Mouse (Mus musculus): ENCODE measurements at regions not wholly inside any gene's neighbourhood (a gene's known extent, or its start where the extent isn't known, plus 50 kb on each side); places are given as distances from the start of the nearest gene placed in this dataset.

DNA sequence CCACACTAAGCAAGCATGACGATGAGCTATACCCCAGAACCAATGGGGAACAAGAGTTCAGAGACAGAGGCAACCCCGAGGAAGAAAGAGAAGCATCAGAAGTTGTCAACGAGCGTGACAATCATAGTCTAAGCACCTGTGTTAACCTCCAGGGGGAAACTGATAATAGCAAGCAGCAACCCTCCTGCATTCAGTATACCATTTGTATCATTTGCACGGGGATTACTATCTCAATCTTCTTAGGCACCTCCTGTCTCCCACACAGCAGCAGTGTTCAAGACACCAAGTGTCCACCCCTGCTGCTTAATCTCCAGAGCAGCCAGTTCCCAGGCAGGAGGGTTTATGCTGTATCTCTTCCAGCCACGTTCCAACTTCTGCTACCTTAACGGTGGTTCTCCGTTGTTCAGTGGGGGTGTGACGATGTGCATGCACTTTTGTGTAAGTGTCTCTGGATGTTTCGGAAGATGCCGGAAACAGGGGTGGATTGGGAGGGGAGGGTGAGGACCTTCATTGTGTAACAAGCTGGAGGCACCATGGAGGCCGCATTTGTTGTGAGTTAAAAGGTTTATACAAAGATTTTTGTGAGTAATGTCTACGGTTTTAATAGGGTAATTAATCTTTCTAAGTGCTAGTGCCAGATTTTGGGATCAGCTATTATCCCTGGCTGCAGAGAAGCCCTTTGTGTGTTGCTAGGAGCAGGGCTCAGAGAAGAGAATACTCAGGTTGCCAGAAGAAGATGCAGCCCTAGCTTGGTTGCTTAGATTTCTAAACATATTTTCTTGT, 245.8 kb downstream of the Rnf144b start:
- Histone ChIP-seq H3K4me3 (ENCODE audit: insufficient read depth, poor library complexity, severe bottlenecking) (no peak overlapping the region), H3K27me3 (ENCODE audit: control insufficient read depth, insufficient read depth, insufficient read length) (no peaks in the 10 kb centered on the region), H3ac (ENCODE audit: control insufficient read depth, insufficient read length, low read depth) (no peak overlapping the region), H3K36me3 (ENCODE audit: control insufficient read depth, insufficient read depth) (no peaks in the 10 kb centered on the region), H3K79me3 (ENCODE audit: low read depth) (no peaks in the 10 kb centered on the region), H3K79me2 (ENCODE audit: control insufficient read depth, insufficient read depth) (no peaks in the 10 kb centered on the region)
- TF ChIP-seq MYOG (IDR thresholded peaks at IDR 0.05; ENCODE audit: control insufficient read depth, extremely low read depth, insufficient read length) (no peak), CTCF (IDR thresholded peaks at IDR 0.05; ENCODE audit: control insufficient read depth, insufficient read depth, insufficient read length) (no peak), CEBPB (IDR thresholded peaks at IDR 0.05; ENCODE audit: low read depth) (no peak), USF1 (IDR thresholded peaks at IDR 0.05; ENCODE audit: low read depth) (no peak), MYOD1 (IDR thresholded peaks at IDR 0.05; ENCODE audit: control insufficient read depth, insufficient read length, low read depth) (no peak), FOSL1 (IDR thresholded peaks at IDR 0.05; ENCODE audit: insufficient read depth, low read length, poor library complexity, severe bottlenecking) (no peak), MAX (IDR thresholded peaks at IDR 0.05) (no peak)

DNA sequence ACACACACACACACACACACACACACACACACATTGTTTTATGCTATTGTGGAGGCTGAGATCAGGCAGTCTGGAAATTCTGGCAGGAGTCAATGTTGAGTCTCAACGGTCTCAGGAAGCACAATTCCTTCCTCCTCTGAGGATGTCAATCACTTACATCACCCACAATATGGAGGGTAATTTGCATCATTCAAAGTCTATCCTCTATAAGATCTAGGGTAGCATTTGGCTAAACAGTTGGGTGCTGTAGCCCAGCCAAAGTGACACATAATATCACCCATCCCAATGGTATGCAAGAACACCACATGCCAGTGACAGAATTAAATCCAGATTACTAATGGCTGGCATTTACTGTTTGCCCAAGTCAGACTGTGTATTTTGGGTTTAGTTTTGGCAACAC, 252.1 kb downstream of the Rnf144b start:
- TF ChIP-seq MYOD1 (IDR thresholded peaks at IDR 0.05; ENCODE audit: control insufficient read depth, insufficient read length, low read depth) (no peak), MYOG (IDR thresholded peaks at IDR 0.05; ENCODE audit: control insufficient read depth, extremely low read depth, insufficient read length) (no peak), CEBPB (IDR thresholded peaks at IDR 0.05; ENCODE audit: low read depth) (no peak), CTCF (IDR thresholded peaks at IDR 0.05; ENCODE audit: control insufficient read depth, insufficient read depth, insufficient read length) (no peak), USF1 (IDR thresholded peaks at IDR 0.05; ENCODE audit: low read depth) (no peak), FOSL1 (IDR thresholded peaks at IDR 0.05; ENCODE audit: insufficient read depth, low read length, poor library complexity, severe bottlenecking) (no peak), MAX (IDR thresholded peaks at IDR 0.05) (no peak)

DNA sequence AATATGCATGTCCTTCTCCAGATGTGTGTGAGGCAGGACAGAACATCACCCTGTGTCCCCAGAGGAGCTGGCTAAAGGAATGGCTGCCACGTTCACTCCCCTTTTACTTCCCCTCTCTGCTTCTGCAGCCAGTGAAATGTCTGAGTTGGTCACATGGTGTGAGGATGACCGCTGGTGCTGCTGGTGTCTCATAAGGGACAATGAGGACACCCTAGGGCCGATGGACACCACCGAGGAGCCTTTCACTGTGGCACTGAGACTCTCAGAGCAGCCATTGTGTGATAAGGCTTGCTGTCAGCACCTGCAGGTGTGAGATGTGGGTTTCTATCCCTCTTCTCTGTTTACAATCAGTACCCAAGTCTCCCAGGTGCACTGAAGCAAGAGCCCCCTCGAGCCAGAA, 268.6 kb downstream of the Rnf144b start:
- Histone ChIP-seq H3ac (ENCODE audit: control insufficient read depth, insufficient read length, low read depth) (no peak overlapping the region), H3K4me3 (ENCODE audit: insufficient read depth, poor library complexity, severe bottlenecking) (no peak overlapping the region), H3K27me3 (ENCODE audit: control insufficient read depth, insufficient read depth, insufficient read length) (no peaks in the 10 kb centered on the region), H3K79me3 (ENCODE audit: low read depth) (no peaks in the 10 kb centered on the region), H3K36me3 (ENCODE audit: control insufficient read depth, insufficient read depth) (no peaks in the 10 kb centered on the region), H3K79me2 (ENCODE audit: control insufficient read depth, insufficient read depth) (no peaks in the 10 kb centered on the region)
- TF ChIP-seq MYOD1 (IDR thresholded peaks at IDR 0.05; ENCODE audit: control insufficient read depth, insufficient read length, low read depth) = no peak
- no peak for TF ChIP-seq MYOG (IDR thresholded peaks at IDR 0.05; ENCODE audit: control insufficient read depth, extremely low read depth, insufficient read length)
- no peak for TF ChIP-seq FOSL1 (IDR thresholded peaks at IDR 0.05; ENCODE audit: insufficient read depth, low read length, poor library complexity, severe bottlenecking)
- TF ChIP-seq MAX (IDR thresholded peaks at IDR 0.05) = no peak
- TF ChIP-seq CEBPB (IDR thresholded peaks at IDR 0.05; ENCODE audit: low read depth) = no peak
- no peak for TF ChIP-seq CTCF (IDR thresholded peaks at IDR 0.05; ENCODE audit: control insufficient read depth, insufficient read depth, insufficient read length)
- no peak for TF ChIP-seq USF1 (IDR thresholded peaks at IDR 0.05; ENCODE audit: low read depth)

More for the DNA sequence above, 252.1 kb downstream of the Rnf144b start:
- Histone ChIP-seq H3ac (ENCODE audit: control insufficient read depth, insufficient read length, low read depth) (no peak overlapping the region), H3K36me3 (ENCODE audit: control insufficient read depth, insufficient read depth) (no peaks in the 10 kb centered on the region), H3K79me2 (ENCODE audit: control insufficient read depth, insufficient read depth) (no peaks in the 10 kb centered on the region), H3K79me3 (ENCODE audit: low read depth) (no peaks in the 10 kb centered on the region), H3K4me3 (ENCODE audit: insufficient read depth, poor library complexity, severe bottlenecking) (no peak overlapping the region), H3K27me3 (ENCODE audit: control insufficient read depth, insufficient read depth, insufficient read length) (no peaks in the 10 kb centered on the region)

DNA sequence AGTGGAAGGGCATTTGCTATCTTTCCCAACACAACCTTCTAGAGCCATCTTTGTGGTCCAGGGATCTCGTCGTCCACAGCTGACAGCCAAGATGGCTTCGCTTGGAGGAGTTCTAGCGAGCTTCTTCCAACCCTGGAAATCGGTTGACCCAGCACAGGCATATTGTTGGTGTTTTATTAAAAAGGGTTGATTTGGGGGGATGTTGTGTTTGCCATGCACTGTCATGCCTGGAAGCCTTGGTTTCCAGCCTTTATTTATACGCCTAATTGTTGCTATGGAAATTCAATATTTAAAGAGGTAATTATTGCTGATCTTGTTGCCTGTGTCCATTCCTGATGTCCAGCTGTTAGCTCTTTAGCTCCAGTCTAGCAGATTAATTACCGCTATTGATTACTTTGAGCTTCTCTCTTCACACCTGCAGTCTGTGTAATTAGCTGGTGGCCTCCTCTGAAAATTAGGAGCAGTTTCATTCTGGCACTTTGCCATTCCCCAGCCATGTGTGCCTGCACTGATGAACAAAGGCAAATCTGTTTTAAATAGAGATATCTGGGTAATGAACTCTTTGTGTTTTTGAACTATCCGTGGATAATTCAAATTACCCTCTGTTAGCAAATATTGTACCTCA, 275.4 kb downstream of the Rnf144b start:
- Histone ChIP-seq H3ac (ENCODE audit: control insufficient read depth, insufficient read length, low read depth) (no peak overlapping the region), H3K79me3 (ENCODE audit: low read depth) (no peaks in the 10 kb centered on the region), H3K79me2 (ENCODE audit: control insufficient read depth, insufficient read depth) (no peaks in the 10 kb centered on the region), H3K4me3 (ENCODE audit: insufficient read depth, poor library complexity, severe bottlenecking) (no peak overlapping the region), H3K36me3 (ENCODE audit: control insufficient read depth, insufficient read depth) (no peaks in the 10 kb centered on the region), H3K27me3 (ENCODE audit: control insufficient read depth, insufficient read depth, insufficient read length) (no peaks in the 10 kb centered on the region)
- TF ChIP-seq CEBPB (IDR thresholded peaks at IDR 0.05; ENCODE audit: low read depth) = no peak
- no peak for TF ChIP-seq FOSL1 (IDR thresholded peaks at IDR 0.05; ENCODE audit: insufficient read depth, low read length, poor library complexity, severe bottlenecking)
- TF ChIP-seq CTCF (IDR thresholded peaks at IDR 0.05; ENCODE audit: control insufficient read depth, insufficient read depth, insufficient read length) = no peak
- no peak for TF ChIP-seq MYOG (IDR thresholded peaks at IDR 0.05; ENCODE audit: control insufficient read depth, extremely low read depth, insufficient read length)
- no peak for TF ChIP-seq MYOD1 (IDR thresholded peaks at IDR 0.05; ENCODE audit: control insufficient read depth, insufficient read length, low read depth)
- TF ChIP-seq MAX (IDR thresholded peaks at IDR 0.05) = no peak
- no peak for TF ChIP-seq USF1 (IDR thresholded peaks at IDR 0.05; ENCODE audit: low read depth)

DNA sequence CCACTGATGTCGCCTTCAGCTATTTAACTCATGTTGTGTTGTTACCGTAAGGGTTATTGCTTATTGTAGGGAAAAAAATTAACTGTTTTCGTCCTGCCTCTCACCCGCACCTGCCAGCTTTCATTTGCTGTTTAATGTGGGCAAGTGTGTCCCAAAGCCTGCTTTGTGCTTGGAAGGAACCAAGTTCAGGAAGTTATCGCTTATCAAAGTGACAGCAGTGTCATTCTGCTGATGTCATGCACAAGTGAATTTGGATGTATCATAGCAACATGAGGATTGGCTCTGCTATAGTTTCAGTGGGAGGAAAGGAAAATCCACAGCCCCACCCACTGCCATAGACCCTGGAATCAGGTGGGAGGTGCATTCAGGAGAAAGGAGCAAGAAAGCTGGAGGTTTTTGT, 276.5 kb downstream of the Rnf144b start:
- no peaks in the 10 kb centered on the region for H3K27me3 ChIP-seq (ENCODE audit: control insufficient read depth, insufficient read depth, insufficient read length)
- H3ac ChIP-seq (ENCODE audit: control insufficient read depth, insufficient read length, low read depth) = no peak overlapping the region
- no peaks in the 10 kb centered on the region for H3K79me3 ChIP-seq (ENCODE audit: low read depth)
- no peak for TF ChIP-seq USF1 (IDR thresholded peaks at IDR 0.05; ENCODE audit: low read depth)
- TF ChIP-seq CEBPB (IDR thresholded peaks at IDR 0.05; ENCODE audit: low read depth) = no peak
- no peak for TF ChIP-seq FOSL1 (IDR thresholded peaks at IDR 0.05; ENCODE audit: insufficient read depth, low read length, poor library complexity, severe bottlenecking)
- no peak for TF ChIP-seq CTCF (IDR thresholded peaks at IDR 0.05; ENCODE audit: control insufficient read depth, insufficient read depth, insufficient read length)
- TF ChIP-seq MAX (IDR thresholded peaks at IDR 0.05) = no peak
- TF ChIP-seq MYOG (IDR thresholded peaks at IDR 0.05; ENCODE audit: control insufficient read depth, extremely low read depth, insufficient read length) = no peak
- TF ChIP-seq MYOD1 (IDR thresholded peaks at IDR 0.05; ENCODE audit: control insufficient read depth, insufficient read length, low read depth) = no peak
- H3K4me3 ChIP-seq (ENCODE audit: insufficient read depth, poor library complexity, severe bottlenecking) = no peak overlapping the region
- H3K36me3 ChIP-seq (ENCODE audit: control insufficient read depth, insufficient read depth) = no peaks in the 10 kb centered on the region
- no peaks in the 10 kb centered on the region for H3K79me2 ChIP-seq (ENCODE audit: control insufficient read depth, insufficient read depth)

All from C2C12 (cell line).